10 mouse cellular contexts compared by ENCODE assay signal in the genomic region with DNA sequence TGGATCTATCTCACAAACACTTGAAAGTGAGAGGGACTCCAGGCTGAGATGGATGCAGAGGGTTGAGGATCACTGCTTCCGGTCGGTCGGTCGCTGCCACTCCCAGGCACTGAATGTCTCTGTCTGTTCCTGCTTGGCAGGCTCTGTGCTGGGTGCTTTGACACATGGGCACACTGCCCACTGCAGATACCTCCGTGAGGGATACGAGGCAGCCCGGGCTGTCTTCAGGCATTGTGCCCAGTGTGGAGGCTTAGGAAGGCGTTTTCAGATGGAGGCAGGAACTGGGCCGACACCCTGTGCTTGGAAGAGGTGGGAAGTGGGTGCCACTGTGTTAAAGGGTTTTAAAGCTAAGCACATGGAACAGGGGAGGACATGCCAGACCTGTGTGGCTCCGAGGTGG. TPM values are rescaled to one million over a fixed set of nuclear protein-coding genes. Genes with fewer than 3 reads are reported as not detected.
DNase-seq lines count a peak whose midpoint lies in the region; ATAC-seq and TF ChIP-seq lines count a peak whose summit lies in the region.
"Had no signal": no experiment of that assay in that cellular context is flagged by ENCODE, and none has a peak within 500 bp of the region (broad histone marks: within the 10 kb centered on the region; RNA-seq: fewer than 3 reads in every experiment).

No protein-coding gene starts in this region.

- H3K27me3 ChIP-seq in limb, embryonic 15.5 days, result no peaks in the 10 kb centered on the region
- H3K27me3 ChIP-seq in limb, embryonic 10.5 days (ENCODE audit: low read depth, poor library complexity, severe bottlenecking), result peaks cover 17% of the 10 kb centered on the region; the same call in 1 of the 2 replicates

- no peaks in the 10 kb centered on the region for H3K9me3 ChIP-seq in limb, embryonic 15.5 days
- no peaks in the 10 kb centered on the region for H3K9me3 ChIP-seq in limb, embryonic 10.5 days (replicated peaks)

- no peak overlapping the region for H3K4me3 ChIP-seq in limb, embryonic 15.5 days
- no peak overlapping the region for H3K4me3 ChIP-seq in limb, embryonic 10.5 days
- no peak overlapping the region for H3K4me3 ChIP-seq in left cerebral cortex, adult 2 months

- DNase-seq in limb, embryonic 10.5 days (ENCODE audit: low spot score), result no peak
- DNase-seq in cerebellum, adult 9-10 months, result peak; percentile 58
- peak; percentile 60 to 71 for DNase-seq in heart, adult 9 months (ENCODE audit: low spot score in 2 of 2)
- DNase-seq in left cerebral cortex, adult 2 months (ENCODE audit: extremely low spot score in 1 of 2, low spot score in 2 of 2), result peak; percentile 60 to 64
- DNase-seq in right cerebral cortex, postnatal 14 days, result peak; percentile 68
- no peak for DNase-seq in spleen, adult 18-20 months
- DNase-seq in thymus, postnatal 4 days, result no peak

- peaks cover 23% of the 10 kb centered on the region for H3K4me1 ChIP-seq in limb, embryonic 15.5 days
- peaks cover 34% of the 10 kb centered on the region for H3K4me1 ChIP-seq in limb, embryonic 10.5 days

- intact Hi-C loops in left cerebral cortex, adult 2 months (cut with DNase I), result loop anchor here (5.0 kb wide), 1 partner anchor 92 kb away; no protein-coding TSS in a partner anchor

- no peak overlapping the region for H3K9ac ChIP-seq in limb, embryonic 15.5 days

- H3K36me3 ChIP-seq in limb, embryonic 15.5 days, result no peaks in the 10 kb centered on the region
- H3K36me3 ChIP-seq in limb, embryonic 10.5 days, result no peaks in the 10 kb centered on the region

- WGBS in limb, embryonic 15.5 days, result 60% methylated on average over 10 of the region's 10 CpGs
- 83% methylated on average over 10 of the region's 10 CpGs for WGBS in limb, embryonic 10.5 days

- TF ChIP-seq CTCF in left cerebral cortex, adult 2 months (IDR thresholded peaks at IDR 0.05), result no peak

- no peak overlapping the region for H3K4me2 ChIP-seq in limb, embryonic 15.5 days

- no peak for ATAC-seq in limb, embryonic 15.5 days (ENCODE audit: insufficient number of reproducible peaks, low FRiP score, low TSS enrichment, low read depth)

- H3K27ac ChIP-seq in limb, embryonic 15.5 days, result peak overlapping the region; percentile 40; the same call in 1 of the 2 replicates
- H3K27ac ChIP-seq in limb, embryonic 10.5 days, result no peak overlapping the region
- 0 out of 2 replicates have a peak overlapping the region, but pooled peaks have one; percentile 44 for H3K27ac ChIP-seq in left cerebral cortex, adult 2 months

RNA-seq across cellular contexts. Expression of gene Gm11733, which starts 50.7 kb away (rescaled TPM):
- 0.06 TPM in 1 of 2 replicates, not detected in the other for polyA plus RNA-seq in limb, embryonic 15.5 days (2015; fragmentation: Nextera tagmentation; extraction: Ambion mirVana)
- not detected in 2 replicates for polyA plus RNA-seq in limb, embryonic 10.5 days (2016; fragmentation: Nextera tagmentation; extraction: Ambion mirVana)
- total RNA-seq in left cerebral cortex, adult 2 months (2021), result under 1 TPM in 1 of 2 experiments, not detected in 1; 0.18 TPM
- polyA plus RNA-seq: limb, embryonic 14.5 days; spleen, adult 2 months had no signal

Comparison
In these comparisons a context has a peak if more than half of its experiments do, and no peak if none do; other contexts are left out.
1. DNase-seq: peak in cerebellum, adult 9-10 months (single experiment), heart, adult 9 months (2 of 2), left cerebral cortex, adult 2 months (2 of 2) and right cerebral cortex, postnatal 14 days (single experiment); none in limb, embryonic 10.5 days (single experiment), spleen, adult 18-20 months (0 of 2) and thymus, postnatal 4 days (single experiment).